Mouse (Mus musculus) erythroblast, embryonic 14.5 days (primary cell): ENCODE measurements around the gene Ninj1.

Experiments
- GATA1 ChIP-seq: IDR thresholded peaks from 2 replicates; pipeline ENCODE4 v1.6.1; 2012; ENCODE audit warnings: low read length, inconsistent platforms, mixed read lengths
- TAL1 ChIP-seq: IDR thresholded peaks from 3 replicates; pipeline ENCODE4 v1.6.1; 2012; ENCODE audit warnings: low read length, inconsistent platforms, mixed read lengths

GRCm38 (mm10) chr13:49238737-49239136 is 51.5 kb downstream of the Ninj1 start:
- TF ChIP-seq GATA1 (no peak), TAL1 (no peak)
